Mouse (Mus musculus): Measurements from ENCODE around the gene Alpl.

DNA sequence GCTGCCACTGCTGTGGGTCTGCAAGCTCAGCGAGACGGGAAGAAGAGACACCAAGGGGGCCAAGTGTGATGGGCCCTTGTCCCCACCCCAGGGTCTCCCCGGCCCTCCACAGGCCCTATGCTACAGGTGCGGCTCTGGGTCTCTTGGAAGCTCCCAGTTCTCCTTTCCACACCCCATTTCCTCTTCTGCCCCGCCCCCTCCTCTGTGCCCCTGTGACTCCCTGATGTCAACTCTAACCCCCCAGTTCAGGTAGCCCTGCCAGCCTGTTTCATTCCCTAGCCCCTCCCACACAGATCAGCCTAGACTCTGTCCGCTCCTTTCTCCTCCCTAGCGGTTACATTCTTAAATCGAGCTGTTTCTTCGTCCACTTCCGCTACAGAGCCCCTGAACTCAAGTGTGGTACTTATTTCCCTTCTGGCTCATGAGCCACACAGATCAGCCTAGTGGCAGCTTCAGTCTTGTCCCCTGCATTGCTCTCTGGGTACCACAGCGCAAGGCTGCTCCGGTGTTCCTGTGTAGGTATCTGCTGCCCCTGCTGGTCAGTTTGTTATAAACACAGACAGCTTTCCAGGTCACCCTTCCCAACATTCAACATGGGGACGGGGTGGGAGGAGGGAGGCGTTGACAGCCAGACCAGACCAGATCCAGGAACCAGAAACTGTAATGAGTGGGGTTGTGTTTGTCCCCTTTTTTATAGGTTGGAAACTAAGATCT is 39.6 kb upstream of the Alpl start:
- TF ChIP-seq POLR2A (IDR thresholded peaks at IDR 0.05; ENCODE audit: control insufficient read depth, low read depth, low read length) (no peak), CTCF (IDR thresholded peaks at IDR 0.05; ENCODE audit: control insufficient read depth, insufficient read depth, insufficient replicate concordance, low read depth, low read length) (peak; percentile 69; the same call in 1 of the 2 replicates)

All from testis, adult 2 months (tissue).